In the genomic region with DNA sequence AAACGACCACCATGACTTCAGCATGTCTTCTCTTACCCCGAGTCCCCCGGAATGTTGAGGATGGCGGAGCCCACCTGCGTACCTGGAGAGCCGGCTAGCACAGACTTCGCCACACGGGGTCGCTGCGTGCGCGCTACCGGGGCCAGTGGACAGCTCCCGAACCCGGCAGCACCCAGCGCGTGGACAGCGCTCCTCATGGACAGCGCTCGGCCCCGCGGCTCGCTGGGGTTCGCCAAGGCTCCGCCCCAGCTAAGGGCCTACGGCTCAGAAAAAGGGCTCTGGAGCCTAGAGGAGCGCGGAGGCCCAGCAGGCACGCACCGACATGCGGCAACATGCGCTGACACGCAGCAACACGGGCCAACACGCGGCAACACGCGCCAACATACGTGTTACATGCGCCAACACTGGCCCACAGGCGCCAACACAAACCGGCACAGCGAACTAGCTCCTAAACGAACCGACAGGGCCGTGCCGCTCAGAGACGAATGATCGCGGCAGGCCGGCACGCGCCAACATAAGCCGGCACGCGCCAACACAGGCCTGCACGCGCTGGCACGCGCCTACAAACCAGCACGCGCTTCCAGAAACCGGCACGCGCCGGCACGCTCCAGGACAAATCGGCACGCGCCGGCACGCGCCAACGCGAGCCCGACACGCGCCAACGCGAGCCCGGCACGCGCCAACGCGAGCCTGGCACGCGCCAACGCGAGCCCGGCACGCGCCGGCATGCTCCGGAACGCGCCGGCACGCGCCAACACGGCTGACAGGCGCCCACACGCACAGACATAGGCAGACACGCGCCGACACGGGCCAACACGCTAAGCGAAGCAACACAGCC, we compare ENCODE assay signal across 7 mouse cellular contexts. TPM values are rescaled to one million over a fixed set of nuclear protein-coding genes. Genes with fewer than 3 reads are reported as not detected.
DNase-seq lines count a peak whose midpoint lies in the region; ATAC-seq and TF ChIP-seq lines count a peak whose summit lies in the region.

No protein-coding gene starts in this region.

- DNase-seq in brain, embryonic 14.5 days (ENCODE audit: low read depth), result peak; percentile 85
- DNase-seq in embryonic facial prominence, embryonic 14.5 days (ENCODE audit: low spot score), result peak; percentile 81
- DNase-seq in heart, embryonic 10.5 days (ENCODE audit: low spot score), result peak; percentile 85
- DNase-seq in kidney, adult 9 months, result peak; percentile 69
- DNase-seq in limb, embryonic 11.5 days (ENCODE audit: low spot score), result peak; percentile 86
- DNase-seq in midbrain, embryonic 11.5 days (ENCODE audit: low spot score, missing footprints), result peak; percentile 93

- peak; percentile 63 for TF ChIP-seq CTCF in brain, embryonic 14.5 days (IDR thresholded peaks at IDR 0.05; ENCODE audit: borderline replicate concordance, extremely low read depth, insufficient read depth, insufficient read length)

- no peaks in the 10 kb centered on the region; the same call in 1 of the 2 replicates for H3K4me1 ChIP-seq in embryonic facial prominence, embryonic 14.5 days (ENCODE audit: control insufficient read depth, insufficient read depth, low read length)
- 0 out of 2 replicates have a peak, but pooled peaks cover 8% of the 10 kb centered on the region for H3K4me1 ChIP-seq in heart, embryonic 10.5 days
- no peaks in the 10 kb centered on the region for H3K4me1 ChIP-seq in limb, embryonic 11.5 days (ENCODE audit: control insufficient read depth, insufficient read depth, low read length)
- H3K4me1 ChIP-seq in midbrain, embryonic 11.5 days (ENCODE audit: control insufficient read depth, insufficient read depth, low read length), result no peaks in the 10 kb centered on the region; the same call in 1 of the 2 replicates
- no peaks in the 10 kb centered on the region for H3K4me1 ChIP-seq in stomach, embryonic 14.5 days (ENCODE audit: control insufficient read depth, insufficient read depth, low read length)

- peaks cover 95% of the 10 kb centered on the region for H3K27me3 ChIP-seq in embryonic facial prominence, embryonic 14.5 days (replicated peaks; ENCODE audit: control insufficient read depth, insufficient read depth, low read length)
- H3K27me3 ChIP-seq in heart, embryonic 10.5 days (ENCODE audit: insufficient read depth, poor library complexity, severe bottlenecking), result peaks cover 95% of the 10 kb centered on the region
- peaks cover 76% of the 10 kb centered on the region for H3K27me3 ChIP-seq in limb, embryonic 11.5 days (ENCODE audit: control insufficient read depth, insufficient read depth, low read length)
- H3K27me3 ChIP-seq in midbrain, embryonic 11.5 days (ENCODE audit: control insufficient read depth, insufficient read depth, low read length), result peaks cover 95% of the 10 kb centered on the region
- H3K27me3 ChIP-seq in stomach, embryonic 14.5 days (ENCODE audit: control insufficient read depth, insufficient read depth, low read length), result peaks cover 59% of the 10 kb centered on the region

- H3K27ac ChIP-seq in embryonic facial prominence, embryonic 14.5 days (replicated peaks; ENCODE audit: low read depth, low read length), result no peak overlapping the region
- H3K27ac ChIP-seq in heart, embryonic 10.5 days, result no peak overlapping the region
- no peak overlapping the region for H3K27ac ChIP-seq in limb, embryonic 11.5 days (replicated peaks; ENCODE audit: low read depth, low read length)
- no peak overlapping the region for H3K27ac ChIP-seq in midbrain, embryonic 11.5 days (ENCODE audit: low read depth, low read length)
- no peak overlapping the region for H3K27ac ChIP-seq in stomach, embryonic 14.5 days (ENCODE audit: low read length)

- ATAC-seq in embryonic facial prominence, embryonic 14.5 days (ENCODE audit: low read depth), result peak; percentile 94
- ATAC-seq in limb, embryonic 11.5 days (ENCODE audit: insufficient number of reproducible peaks, low FRiP score, low TSS enrichment, low read depth), result peak; percentile 89
- peak; percentile 91 for ATAC-seq in midbrain, embryonic 11.5 days (ENCODE audit: low FRiP score)
- ATAC-seq in stomach, embryonic 14.5 days (ENCODE audit: insufficient number of reproducible peaks, insufficient read depth, low FRiP score, low read depth), result peak; percentile 87

- no peak for TF ChIP-seq POLR2A in brain, embryonic 14.5 days (IDR thresholded peaks at IDR 0.05; ENCODE audit: borderline replicate concordance, extremely low read depth, insufficient read depth, insufficient read length, poor library complexity, severe bottlenecking)

- peak overlapping the region; percentile 59 for H3K4me2 ChIP-seq in embryonic facial prominence, embryonic 14.5 days (ENCODE audit: low read depth, low read length)
- peak overlapping the region; percentile 35; the same call in 1 of the 2 replicates for H3K4me2 ChIP-seq in limb, embryonic 11.5 days (ENCODE audit: low read depth, severe bottlenecking)
- peak overlapping the region; percentile 44 for H3K4me2 ChIP-seq in midbrain, embryonic 11.5 days
- H3K4me2 ChIP-seq in stomach, embryonic 14.5 days (replicated peaks; ENCODE audit: low read depth, low read length), result peak overlapping the region; percentile 36

- H3K4me3 ChIP-seq in embryonic facial prominence, embryonic 14.5 days (ENCODE audit: low read depth, low read length), result peak overlapping the region; percentile 32
- H3K4me3 ChIP-seq in heart, embryonic 10.5 days, result peak overlapping the region; percentile 42
- H3K4me3 ChIP-seq in limb, embryonic 11.5 days (ENCODE audit: low read depth, low read length), result peak overlapping the region; percentile 10; the same call in 1 of the 2 replicates
- H3K4me3 ChIP-seq in midbrain, embryonic 11.5 days (ENCODE audit: low read depth, low read length), result peak overlapping the region; percentile 25
- H3K4me3 ChIP-seq in stomach, embryonic 14.5 days (ENCODE audit: low read depth, low read length), result peak overlapping the region; percentile 15

- peaks cover 97% of the 10 kb centered on the region for H3K36me3 ChIP-seq in embryonic facial prominence, embryonic 14.5 days (ENCODE audit: control insufficient read depth, insufficient read depth, low read length)
- peaks cover 84% of the 10 kb centered on the region for H3K36me3 ChIP-seq in heart, embryonic 10.5 days
- peaks cover 15% of the 10 kb centered on the region for H3K36me3 ChIP-seq in limb, embryonic 11.5 days (ENCODE audit: control insufficient read depth, insufficient read depth, low read length)
- H3K36me3 ChIP-seq in midbrain, embryonic 11.5 days (ENCODE audit: control insufficient read depth, insufficient read depth, low read length), result peaks cover 21% of the 10 kb centered on the region; the same call in 1 of the 2 replicates
- H3K36me3 ChIP-seq in stomach, embryonic 14.5 days (ENCODE audit: control insufficient read depth, insufficient read depth, low read length), result peaks cover 36% of the 10 kb centered on the region; the same call in 1 of the 2 replicates

- H3K9me3 ChIP-seq in embryonic facial prominence, embryonic 14.5 days (ENCODE audit: control insufficient read depth, low read length), result peaks cover 74% of the 10 kb centered on the region
- peaks cover 17% of the 10 kb centered on the region for H3K9me3 ChIP-seq in heart, embryonic 10.5 days
- peaks cover 16% of the 10 kb centered on the region for H3K9me3 ChIP-seq in limb, embryonic 11.5 days (ENCODE audit: control insufficient read depth, low read length)
- H3K9me3 ChIP-seq in midbrain, embryonic 11.5 days (ENCODE audit: control insufficient read depth, low read length), result peaks cover 25% of the 10 kb centered on the region
- H3K9me3 ChIP-seq in stomach, embryonic 14.5 days (ENCODE audit: control insufficient read depth, low read depth, low read length), result peaks cover 59% of the 10 kb centered on the region

- 70% methylated on average over 101 of the region's 108 CpGs for WGBS in embryonic facial prominence, embryonic 14.5 days
- WGBS in heart, embryonic 10.5 days, result 71% methylated on average over 108 of the region's 108 CpGs
- 59% methylated on average over 108 of the region's 108 CpGs for WGBS in limb, embryonic 11.5 days
- 55% methylated on average over 108 of the region's 108 CpGs for WGBS in midbrain, embryonic 11.5 days
- 60% methylated on average over 108 of the region's 108 CpGs for WGBS in stomach, embryonic 14.5 days

- no peak overlapping the region for H3K9ac ChIP-seq in embryonic facial prominence, embryonic 14.5 days (ENCODE audit: low read depth, low read length)
- no peak overlapping the region for H3K9ac ChIP-seq in limb, embryonic 11.5 days (ENCODE audit: low read length)
- no peak overlapping the region for H3K9ac ChIP-seq in midbrain, embryonic 11.5 days (ENCODE audit: low read length)
- H3K9ac ChIP-seq in stomach, embryonic 14.5 days (replicated peaks; ENCODE audit: low read depth, low read length), result no peak overlapping the region

RNA-seq across cellular contexts. Expression of gene Grb10, which starts 12.5 kb away (rescaled TPM):
- 128 and 146 TPM in 2 replicates for polyA plus RNA-seq in brain, embryonic 14.5 days (2012; rRNA removed)
- polyA plus RNA-seq in embryonic facial prominence, embryonic 14.5 days (2014; fragmentation: Nextera tagmentation; extraction: Ambion mirVana), result 250 and 271 TPM in 2 replicates
- polyA plus RNA-seq in heart, embryonic 10.5 days (2016; fragmentation: Nextera tagmentation; extraction: Ambion mirVana), result 654 and 797 TPM in 2 replicates
- 234 and 283 TPM in 2 replicates for polyA plus RNA-seq in limb, embryonic 11.5 days (2014; fragmentation: Nextera tagmentation; extraction: Ambion mirVana)
- polyA plus RNA-seq in midbrain, embryonic 11.5 days (2014; fragmentation: Nextera tagmentation; extraction: Ambion mirVana), result 133 and 144 TPM in 2 replicates
- polyA plus RNA-seq in stomach, embryonic 14.5 days (2014; fragmentation: Nextera tagmentation; extraction: Ambion mirVana), result 340 and 380 TPM in 2 replicates
